Mouse (Mus musculus) ES-Bruce4 (cell line): Measurements from ENCODE around the gene Eef1g. TPM values are rescaled to one million over a fixed set of nuclear protein-coding genes. Genes with fewer than 3 reads are reported as not detected.

ENCODE experiments used
- H3K27ac ChIP-seq: 2 replicates; pipeline ENCODE4 v1.5.1; 2012; ENCODE audit warnings: low read length, inconsistent platforms; ENCODE audit not compliant: insufficient read depth
- H3K27me3 ChIP-seq: 2 replicates; pipeline ENCODE4 v1.6.1; 2012; ENCODE audit warnings: mild to moderate bottlenecking, low read length, inconsistent platforms; ENCODE audit not compliant: control insufficient read depth, poor library complexity, insufficient read depth, severe bottlenecking
- H3K36me3 ChIP-seq: 2 replicates; pipeline ENCODE4 v1.6.1; 2012; ENCODE audit warnings: inconsistent platforms, mild to moderate bottlenecking, low read length, moderate library complexity; ENCODE audit not compliant: control insufficient read depth, poor library complexity, insufficient read depth, severe bottlenecking
- H3K4me1 ChIP-seq: one replicate; pipeline ENCODE4 v1.8.1; 2011; ENCODE audit warnings: low read length; ENCODE audit not compliant: control insufficient read depth, insufficient read depth
- H3K4me3 ChIP-seq: 2 replicates; pipeline ENCODE4 v1.5.1; 2011; ENCODE audit warnings: low read depth, mild to moderate bottlenecking, low read length
- H3K9ac ChIP-seq: 2 replicates; pipeline ENCODE4 v1.6.1; 2012; ENCODE audit warnings: low read depth, mild to moderate bottlenecking, inconsistent platforms; ENCODE audit not compliant: poor library complexity, severe bottlenecking
- H3K9me3 ChIP-seq: replicated peaks from 2 replicates; pipeline ENCODE4 v1.6.1; 2012; ENCODE audit warnings: mild to moderate bottlenecking, low read length, inconsistent platforms; ENCODE audit not compliant: control insufficient read depth, poor library complexity, insufficient read depth, severe bottlenecking
- CTCF ChIP-seq: IDR thresholded peaks from one replicate; pipeline ENCODE4 v1.8.1; 2011; ENCODE audit warnings: low read depth, low read length
- EP300 ChIP-seq: IDR thresholded peaks from 2 replicates; pipeline ENCODE4 v1.6.1; 2011; ENCODE audit warnings: low read depth, low read length; ENCODE audit not compliant: insufficient read depth
- POLR2A ChIP-seq: IDR thresholded peaks from one replicate; pipeline ENCODE4 v1.8.1; 2011; ENCODE audit warnings: low read length; ENCODE audit not compliant: insufficient read depth
- polyA plus RNA-seq: library from polyadenylated mRNA; stranded (reverse); fragments of >200 nt; gene quantifications from 2 replicates; pipeline ENCODE4 v1.2.4, GENCODE M21; 2011; ENCODE audit warnings: low read depth; ENCODE audit not compliant: missing spikeins, insufficient read depth, insufficient read length

Gene Eef1g
- polyA plus RNA-seq, 1 experiment: 1,175 TPM

- H3K4me3 ChIP-seq: no peak overlapping the region
- H3K36me3 ChIP-seq: no peaks in the 10 kb centered on the region
- H3K27ac ChIP-seq: no peak overlapping the region
- no peaks in the 10 kb centered on the region for H3K9me3 ChIP-seq
- peaks cover 2% of the 10 kb centered on the region for H3K4me1 ChIP-seq
- H3K27me3 ChIP-seq: no peaks in the 10 kb centered on the region
- no peak overlapping the region for H3K9ac ChIP-seq
- TF ChIP-seq CTCF: no peak
- no peak for TF ChIP-seq EP300
- TF ChIP-seq POLR2A: no peak
These were observed 30.1 kb upstream of the Eef1g start for GRCm38 (mm10) chr19:8936736-8937135.

- Histone ChIP-seq H3K36me3 (peaks cover 8% of the 10 kb centered on the region), H3K4me3 (peak overlapping the region; percentile 16), H3K9ac (peak overlapping the region; percentile 84), H3K27me3 (no peaks in the 10 kb centered on the region), H3K4me1 (peaks cover 2% of the 10 kb centered on the region), H3K27ac (peak overlapping the region; percentile 28), H3K9me3 (no peaks in the 10 kb centered on the region)
- no peak for TF ChIP-seq EP300
- TF ChIP-seq POLR2A: no peak
- no peak for TF ChIP-seq CTCF
These were observed 26.2 kb upstream of the Eef1g start for GRCm38 (mm10) chr19:8940526-8941133.

GRCm38 (mm10) chr19:8941136-8941514, 25.7 kb upstream of the Eef1g start:
- H3K9ac ChIP-seq: peak overlapping the region; percentile 84
- no peaks in the 10 kb centered on the region for H3K27me3 ChIP-seq
- peak overlapping the region; percentile 16 for H3K4me3 ChIP-seq
- H3K9me3 ChIP-seq: no peaks in the 10 kb centered on the region
- TF ChIP-seq EP300 (no peak), CTCF (no peak), POLR2A (no peak)
- peaks cover 2% of the 10 kb centered on the region for H3K4me1 ChIP-seq
- H3K27ac ChIP-seq: peak overlapping the region; percentile 28
- H3K36me3 ChIP-seq: peaks cover 13% of the 10 kb centered on the region

- TF ChIP-seq POLR2A: peak; percentile 36
- no peak for TF ChIP-seq CTCF
- 0 out of 2 replicates have a peak, but pooled peaks have one; percentile 11 for TF ChIP-seq EP300
- Histone ChIP-seq H3K4me3 (peak within 1 kb of the TSS; percentile 71), H3K4me1 (peaks cover 2% of the 10 kb centered on the region), H3K27me3 (no peaks in the 10 kb centered on the region), H3K27ac (peak within 1 kb of the TSS; percentile 60), H3K36me3 (peaks cover 18% of the 10 kb centered on the region), H3K9ac (peak within 1 kb of the TSS; percentile 84), H3K9me3 (no peaks in the 10 kb centered on the region)
These were observed 25.2 kb upstream of the Eef1g start, which contains the start of gene Mta2 for GRCm38 (mm10) chr19:8941515-8942217. TSS of gene Mta2 (plus strand) at chr19:8941875.

- H3K27me3 ChIP-seq: no peaks in the 10 kb centered on the region
- peaks cover 2% of the 10 kb centered on the region for H3K4me1 ChIP-seq
- H3K9ac ChIP-seq: peak overlapping the region; percentile 84
- H3K4me3 ChIP-seq: peak overlapping the region; percentile 71
- peak overlapping the region; percentile 60 for H3K27ac ChIP-seq
- peaks cover 24% of the 10 kb centered on the region for H3K36me3 ChIP-seq
- H3K9me3 ChIP-seq: no peaks in the 10 kb centered on the region
- TF ChIP-seq CTCF (no peak), EP300 (no peak), POLR2A (no peak)
These were observed 24.4 kb upstream of the Eef1g start for GRCm38 (mm10) chr19:8942276-8942964.
